Mouse (Mus musculus): ENCODE measurements around the gene Imp4. TPM values are rescaled to one million over a fixed set of nuclear protein-coding genes. Genes with fewer than 3 reads are reported as not detected.
A peak's percentile ranks its signal among the peaks of the same experiment; 100 is the strongest.

Gene Imp4
- total and polyA plus RNA-seq, 3 experiments, result 24.2 to 28.6 (median 26.5) TPM

DNA sequence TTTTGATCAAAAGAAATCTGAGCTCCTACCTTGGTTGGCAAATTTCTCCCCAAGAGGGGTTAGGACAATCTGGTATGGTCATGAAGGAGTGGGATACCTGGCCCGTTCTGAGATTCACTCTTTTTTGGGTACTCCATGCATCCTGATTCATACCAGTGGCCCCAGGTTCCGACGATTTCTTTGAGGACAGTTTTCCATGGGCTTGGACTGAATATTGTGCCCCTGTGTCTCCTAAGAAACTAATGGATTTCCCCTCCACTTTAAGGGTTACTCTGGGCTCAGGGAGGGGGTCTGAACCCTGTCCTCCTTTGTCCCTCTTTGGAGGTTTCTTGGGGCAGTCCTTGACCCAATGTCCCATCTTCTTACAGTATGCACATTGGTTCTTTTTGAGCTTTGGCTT, 8.7 kb upstream of the Imp4 start:
- H3K27ac ChIP-seq, result no peak overlapping the region
- peaks cover 4% of the 10 kb centered on the region for H3K4me1 ChIP-seq (ENCODE audit: control insufficient read depth, insufficient read depth, low read length)
- H3K79me2 ChIP-seq (replicated peaks; ENCODE audit: control insufficient read depth, insufficient read depth, low read length), result no peaks in the 10 kb centered on the region
- H3K9ac ChIP-seq (ENCODE audit: low read depth, low read length), result no peak overlapping the region
- TF ChIP-seq CTCF (IDR thresholded peaks at IDR 0.05) (no peak), POLR2A (IDR thresholded peaks at IDR 0.05; ENCODE audit: insufficient read depth, low read depth, low read length) (no peak), EP300 (IDR thresholded peaks at IDR 0.05; ENCODE audit: insufficient read depth, low read depth, low read length) (no peak)
- WGBS, result 91% methylated on average over 3 of the region's 3 CpGs
- H3K27me3 ChIP-seq (ENCODE audit: control insufficient read depth, insufficient read depth, low read length), result no peaks in the 10 kb centered on the region
- H3K4me3 ChIP-seq, result no peak overlapping the region
- intact Hi-C loops (cut with DNase I), result loop anchor here (10.0 kb wide), 1 partner anchor 426 kb away; no protein-coding TSS in a partner anchor
- H3K36me3 ChIP-seq (ENCODE audit: control insufficient read depth, insufficient read depth, low read length), result no peaks in the 10 kb centered on the region
- no peak for DNase-seq

DNA sequence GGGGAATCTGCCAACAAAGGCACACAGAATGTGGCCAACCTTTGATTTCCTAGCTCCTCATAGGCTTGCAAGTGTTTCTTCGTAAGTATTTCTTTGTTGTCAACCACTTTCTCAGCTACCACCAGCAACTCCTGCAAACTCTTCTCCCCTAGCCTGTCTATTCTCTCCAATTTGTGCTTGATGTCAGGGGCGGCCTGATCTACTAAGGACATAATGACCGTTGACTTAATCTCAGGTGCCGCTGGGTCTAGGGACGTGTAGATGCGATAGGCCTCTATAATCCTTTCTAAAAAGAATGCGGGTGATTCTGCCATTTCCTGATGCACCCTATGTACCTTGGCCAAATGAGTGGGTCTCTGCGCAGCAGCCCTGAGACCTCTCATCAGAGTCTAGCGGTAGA, 8.2 kb upstream of the Imp4 start:
- no peak overlapping the region for H3K9ac ChIP-seq (ENCODE audit: low read depth, low read length)
- no peak for TF ChIP-seq EP300 (IDR thresholded peaks at IDR 0.05; ENCODE audit: insufficient read depth, low read depth, low read length)
- TF ChIP-seq CTCF (IDR thresholded peaks at IDR 0.05), result no peak
- TF ChIP-seq POLR2A (IDR thresholded peaks at IDR 0.05; ENCODE audit: insufficient read depth, low read depth, low read length), result no peak
- H3K79me2 ChIP-seq (replicated peaks; ENCODE audit: control insufficient read depth, insufficient read depth, low read length), result no peaks in the 10 kb centered on the region
- H3K4me3 ChIP-seq, result no peak overlapping the region
- peaks cover 4% of the 10 kb centered on the region for H3K4me1 ChIP-seq (ENCODE audit: control insufficient read depth, insufficient read depth, low read length)
- H3K36me3 ChIP-seq (ENCODE audit: control insufficient read depth, insufficient read depth, low read length), result no peaks in the 10 kb centered on the region
- no peak for DNase-seq
- intact Hi-C loops (cut with DNase I), result loop anchor here (10.0 kb wide), 1 partner anchor 427 kb away; no protein-coding TSS in a partner anchor
- H3K27me3 ChIP-seq (ENCODE audit: control insufficient read depth, insufficient read depth, low read length), result no peaks in the 10 kb centered on the region
- no peak overlapping the region for H3K27ac ChIP-seq
- 96% methylated on average over 9 of the region's 9 CpGs for WGBS

DNA sequence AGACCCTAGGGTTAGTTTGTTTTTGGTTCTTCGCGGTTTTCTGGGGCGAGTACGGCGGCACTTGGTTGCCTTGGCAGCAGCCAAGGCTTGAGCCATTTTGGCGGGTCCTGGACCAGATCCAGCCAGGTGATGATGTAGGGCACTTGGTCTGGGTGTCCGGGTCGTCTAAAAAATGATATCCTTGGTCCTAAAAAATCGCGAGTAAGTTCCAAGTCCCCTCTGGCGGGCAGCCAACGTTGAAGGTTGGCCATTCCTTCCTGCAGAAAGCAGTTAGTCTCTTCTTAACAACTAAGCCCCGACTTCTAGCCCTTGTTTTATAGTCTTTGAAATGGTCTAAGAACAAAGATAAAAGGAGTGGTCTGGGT, 7.3 kb upstream of the Imp4 start:
- no peak overlapping the region for H3K9ac ChIP-seq (ENCODE audit: low read depth, low read length)
- H3K27ac ChIP-seq, result no peak overlapping the region; the same call in 1 of the 2 replicates
- no peak for TF ChIP-seq EP300 (IDR thresholded peaks at IDR 0.05; ENCODE audit: insufficient read depth, low read depth, low read length)
- no peak for TF ChIP-seq CTCF (IDR thresholded peaks at IDR 0.05)
- TF ChIP-seq POLR2A (IDR thresholded peaks at IDR 0.05; ENCODE audit: insufficient read depth, low read depth, low read length), result no peak
- no peaks in the 10 kb centered on the region for H3K27me3 ChIP-seq (ENCODE audit: control insufficient read depth, insufficient read depth, low read length)
- H3K36me3 ChIP-seq (ENCODE audit: control insufficient read depth, insufficient read depth, low read length), result no peaks in the 10 kb centered on the region
- peaks cover 4% of the 10 kb centered on the region for H3K4me1 ChIP-seq (ENCODE audit: control insufficient read depth, insufficient read depth, low read length)
- H3K79me2 ChIP-seq (replicated peaks; ENCODE audit: control insufficient read depth, insufficient read depth, low read length), result no peaks in the 10 kb centered on the region
- intact Hi-C loops (cut with DNase I), result loop anchor here (10.0 kb wide), 1 partner anchor 428 kb away; no protein-coding TSS in a partner anchor
- DNase-seq, result peak; percentile 25 to 43
- 55% methylated on average over 13 of the region's 13 CpGs for WGBS
- H3K4me3 ChIP-seq, result peak overlapping the region; percentile 57

DNA sequence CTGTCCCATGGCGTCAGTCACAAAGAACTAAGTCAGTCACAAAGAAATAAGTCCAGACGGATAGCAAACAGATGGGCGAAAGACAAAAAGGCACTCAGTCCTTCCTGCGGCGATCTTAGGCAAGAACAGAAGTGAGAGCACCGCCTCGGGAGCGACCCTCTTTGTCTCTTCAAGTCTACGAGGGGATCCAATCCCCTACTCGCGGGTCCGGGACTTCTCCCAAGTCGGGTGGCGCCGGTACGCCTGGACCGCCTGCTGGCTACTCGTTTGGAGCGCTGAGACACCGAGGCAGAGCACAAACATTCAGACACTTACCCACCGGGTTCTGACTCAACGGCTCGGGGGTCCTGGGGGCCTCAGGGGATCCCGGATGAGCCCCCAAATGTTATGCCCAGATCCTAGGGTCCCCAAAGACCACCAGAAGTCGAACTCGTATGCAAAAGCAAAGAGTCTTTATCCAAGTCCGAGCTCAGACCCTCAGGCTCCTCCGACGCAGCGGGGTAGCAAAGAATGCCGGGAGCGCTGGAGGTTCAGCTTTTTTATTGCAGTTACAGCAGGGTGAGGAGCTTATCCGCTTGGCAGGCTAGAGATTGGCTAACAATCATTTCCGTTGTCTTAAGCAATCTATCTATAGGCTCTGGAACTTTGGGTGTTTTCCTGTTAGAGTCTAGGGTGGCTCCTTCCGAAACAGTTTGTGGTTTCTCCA, 6.7 kb upstream of the Imp4 start:
- peak overlapping the region; percentile 57 for H3K4me3 ChIP-seq
- no peaks in the 10 kb centered on the region for H3K79me2 ChIP-seq (replicated peaks; ENCODE audit: control insufficient read depth, insufficient read depth, low read length)
- TF ChIP-seq CTCF (IDR thresholded peaks at IDR 0.05), result no peak
- TF ChIP-seq POLR2A (IDR thresholded peaks at IDR 0.05; ENCODE audit: insufficient read depth, low read depth, low read length), result peak; percentile 71
- TF ChIP-seq EP300 (IDR thresholded peaks at IDR 0.05; ENCODE audit: insufficient read depth, low read depth, low read length), result no peak
- DNase-seq, result peak; percentile 51 to 52
- H3K9ac ChIP-seq (ENCODE audit: low read depth, low read length), result peak overlapping the region; percentile 71
- H3K36me3 ChIP-seq (ENCODE audit: control insufficient read depth, insufficient read depth, low read length), result no peaks in the 10 kb centered on the region
- peak overlapping the region; percentile 69 for H3K27ac ChIP-seq
- intact Hi-C loops (cut with DNase I), result loop anchor here (10.0 kb wide), 1 partner anchor 428 kb away; no protein-coding TSS in a partner anchor
- WGBS, result 15% methylated on average over 35 of the region's 35 CpGs
- peaks cover 4% of the 10 kb centered on the region for H3K4me1 ChIP-seq (ENCODE audit: control insufficient read depth, insufficient read depth, low read length)
- H3K27me3 ChIP-seq (ENCODE audit: control insufficient read depth, insufficient read depth, low read length), result no peaks in the 10 kb centered on the region

DNA sequence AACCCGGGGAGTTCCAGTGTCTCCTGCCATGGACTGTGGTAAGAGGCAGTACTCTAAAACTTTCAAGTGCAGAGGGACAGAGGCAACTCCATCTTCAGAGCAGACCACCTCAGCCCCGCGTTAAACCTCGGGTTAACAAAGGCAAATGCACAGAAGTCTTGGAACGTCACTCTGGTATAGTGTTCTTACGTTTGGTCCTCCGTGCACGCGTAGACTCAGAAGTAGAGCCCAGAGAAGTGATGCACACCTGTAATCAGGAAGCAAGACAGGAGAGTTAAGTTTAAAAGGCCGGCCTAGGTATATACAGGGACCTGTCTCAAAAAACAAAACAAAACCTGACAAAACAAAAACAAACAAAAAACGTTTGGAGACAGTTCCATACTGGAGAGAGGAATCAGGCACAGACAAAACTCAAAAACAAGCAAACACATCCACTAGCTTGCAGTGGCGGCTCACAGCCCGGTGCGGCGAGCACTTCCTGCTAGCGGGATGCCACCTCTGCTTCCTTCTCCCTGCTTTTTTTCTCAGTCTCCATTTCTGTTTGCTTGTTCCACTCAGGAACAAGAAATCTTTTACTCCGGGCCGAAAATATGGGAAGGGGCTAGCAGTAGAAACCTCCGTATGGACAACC, 5.6 kb upstream of the Imp4 start:
- Histone ChIP-seq H3K79me2 (replicated peaks; ENCODE audit: control insufficient read depth, insufficient read depth, low read length) (no peaks in the 10 kb centered on the region), H3K4me1 (ENCODE audit: control insufficient read depth, insufficient read depth, low read length) (peaks cover 4% of the 10 kb centered on the region), H3K9ac (ENCODE audit: low read depth, low read length) (peak overlapping the region; percentile 33), H3K27ac (peak overlapping the region; percentile 89), H3K4me3 (peak overlapping the region; percentile 84), H3K27me3 (ENCODE audit: control insufficient read depth, insufficient read depth, low read length) (no peaks in the 10 kb centered on the region), H3K36me3 (ENCODE audit: control insufficient read depth, insufficient read depth, low read length) (no peaks in the 10 kb centered on the region)
- 24% methylated on average over 19 of the region's 19 CpGs for WGBS
- DNase-seq, result peak in 1 of 2 experiments; percentile 22
- intact Hi-C loops (cut with DNase I), result loop anchor here (2.0 to 10.0 kb wide), 2 partner anchors 429 to 621 kb away; no protein-coding TSS in a partner anchor
- TF ChIP-seq CTCF (IDR thresholded peaks at IDR 0.05), result no peak
- TF ChIP-seq EP300 (IDR thresholded peaks at IDR 0.05; ENCODE audit: insufficient read depth, low read depth, low read length), result no peak
- TF ChIP-seq POLR2A (IDR thresholded peaks at IDR 0.05; ENCODE audit: insufficient read depth, low read depth, low read length), result no peak

Measured in heart, adult 2 months (tissue).